Mouse (Mus musculus): ENCODE measurements at regions not wholly inside any gene's neighbourhood (a gene's known extent, or its start where the extent isn't known, plus 50 kb on each side); places are given as distances from the start of the nearest gene placed in this dataset.

- Histone ChIP-seq H3K9ac (replicated peaks; ENCODE audit: low read depth, low read length) (no peak overlapping the region), H3K36me3 (ENCODE audit: control insufficient read depth, insufficient read depth, low read length) (no peaks in the 10 kb centered on the region), H3K4me2 (ENCODE audit: low read depth, low read length) (no peak overlapping the region), H3K4me1 (ENCODE audit: control insufficient read depth, insufficient read depth, low read length) (no peaks in the 10 kb centered on the region), H3K27ac (ENCODE audit: low read depth, low read length) (no peak overlapping the region), H3K9me3 (ENCODE audit: control insufficient read depth, low read length) (no peaks in the 10 kb centered on the region), H3K27me3 (ENCODE audit: control insufficient read depth, insufficient read depth, low read length) (no peaks in the 10 kb centered on the region), H3K4me3 (ENCODE audit: low read depth, low read length) (no peak overlapping the region)
- no peak for ATAC-seq (ENCODE audit: low read depth)
- 90% methylated on average over 5 of the region's 5 CpGs for WGBS
Measured at GRCm38 (mm10) chr4:10553724-10554123, 320.6 kb upstream of the 2610301B20Rik start.

DNA sequence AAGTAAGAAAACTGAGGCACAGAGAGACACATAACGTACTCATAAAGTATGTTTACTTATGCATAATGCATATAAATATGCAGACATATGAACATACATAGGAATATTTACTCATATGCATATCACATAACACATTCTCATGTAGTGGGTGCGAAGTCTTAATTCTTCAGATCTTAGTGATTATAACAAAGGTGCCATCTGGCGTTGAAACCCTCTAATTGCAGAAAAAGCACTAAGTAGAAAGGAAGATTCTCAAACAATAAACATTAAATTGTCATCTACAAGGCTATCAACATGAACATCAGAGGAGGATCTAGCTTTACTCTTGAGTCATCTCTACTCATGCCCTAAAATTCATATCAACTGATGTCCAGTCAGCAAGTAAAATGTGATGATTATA is 314.2 kb upstream of the 2610301B20Rik start:
- H3K27ac ChIP-seq (ENCODE audit: low read depth, low read length), result no peak overlapping the region
- no peak overlapping the region for H3K9ac ChIP-seq (replicated peaks; ENCODE audit: low read depth, low read length)
- H3K4me1 ChIP-seq (ENCODE audit: control insufficient read depth, insufficient read depth, low read length), result no peaks in the 10 kb centered on the region
- no peaks in the 10 kb centered on the region for H3K36me3 ChIP-seq (ENCODE audit: control insufficient read depth, insufficient read depth, low read length)
- no peaks in the 10 kb centered on the region for H3K27me3 ChIP-seq (ENCODE audit: control insufficient read depth, insufficient read depth, low read length)
- no peak overlapping the region for H3K4me2 ChIP-seq (ENCODE audit: low read depth, low read length)
- no peak for ATAC-seq (ENCODE audit: low read depth)
- no peak overlapping the region for H3K4me3 ChIP-seq (ENCODE audit: low read depth, low read length)
- H3K9me3 ChIP-seq (ENCODE audit: control insufficient read depth, low read length), result no peaks in the 10 kb centered on the region
- 90% methylated on average over 3 of the region's 3 CpGs for WGBS

- Histone ChIP-seq H3K4me1 (ENCODE audit: control insufficient read depth, insufficient read depth, low read length) (no peaks in the 10 kb centered on the region), H3K27me3 (ENCODE audit: control insufficient read depth, insufficient read depth, low read length) (no peaks in the 10 kb centered on the region), H3K4me2 (ENCODE audit: low read depth, low read length) (no peak overlapping the region), H3K4me3 (ENCODE audit: low read depth, low read length) (no peak overlapping the region), H3K27ac (ENCODE audit: low read depth, low read length) (no peak overlapping the region), H3K36me3 (ENCODE audit: control insufficient read depth, insufficient read depth, low read length) (no peaks in the 10 kb centered on the region), H3K9ac (replicated peaks; ENCODE audit: low read depth, low read length) (no peak overlapping the region), H3K9me3 (ENCODE audit: control insufficient read depth, low read length) (no peaks in the 10 kb centered on the region)
- 89% methylated on average over 10 of the region's 10 CpGs for WGBS
- no peak for ATAC-seq (ENCODE audit: low read depth)
Measured at GRCm38 (mm10) chr4:10604513-10604912, 269.8 kb upstream of the 2610301B20Rik start.

DNA sequence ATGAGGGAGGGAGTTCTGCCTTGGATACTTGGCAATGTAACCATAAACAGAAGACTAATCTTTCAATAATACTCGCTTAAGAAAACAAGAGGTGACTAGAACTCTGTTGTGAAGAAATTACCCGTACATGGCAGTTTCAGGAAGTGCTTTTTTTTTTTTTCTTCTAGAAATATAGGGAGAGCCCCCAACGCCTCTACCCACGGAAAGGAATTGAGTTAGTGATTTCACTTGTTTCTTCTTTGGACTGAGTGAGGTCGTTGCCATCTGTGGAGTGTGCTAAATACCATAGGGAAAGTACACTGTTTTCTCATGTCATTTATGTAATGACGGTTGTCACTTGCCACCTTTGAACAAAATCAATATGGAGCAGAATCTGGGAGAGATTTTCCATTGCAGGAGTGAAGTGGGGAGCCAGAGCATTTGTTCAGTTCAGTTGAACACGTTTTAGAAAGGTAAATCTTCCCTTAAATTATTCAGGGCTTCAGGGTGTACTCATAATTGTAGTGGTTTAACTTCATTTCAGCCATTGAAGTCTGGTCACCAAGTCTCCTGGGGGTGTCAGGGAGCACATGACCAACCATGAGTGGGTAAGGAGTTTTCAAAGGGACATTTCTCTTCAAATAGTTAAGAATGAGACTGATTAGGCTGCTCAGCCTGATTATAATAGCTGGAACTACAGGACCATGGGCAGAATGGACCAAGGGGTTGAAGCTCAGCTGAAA is 266.3 kb upstream of the 2610301B20Rik start:
- Histone ChIP-seq H3K36me3 (ENCODE audit: control insufficient read depth, insufficient read depth, low read length) (no peaks in the 10 kb centered on the region), H3K4me3 (ENCODE audit: low read depth, low read length) (no peak overlapping the region), H3K27ac (ENCODE audit: low read depth, low read length) (no peak overlapping the region), H3K9me3 (ENCODE audit: control insufficient read depth, low read length) (no peaks in the 10 kb centered on the region), H3K4me1 (ENCODE audit: control insufficient read depth, insufficient read depth, low read length) (no peaks in the 10 kb centered on the region), H3K27me3 (ENCODE audit: control insufficient read depth, insufficient read depth, low read length) (no peaks in the 10 kb centered on the region), H3K9ac (replicated peaks; ENCODE audit: low read depth, low read length) (no peak overlapping the region), H3K4me2 (ENCODE audit: low read depth, low read length) (no peak overlapping the region)
- ATAC-seq (ENCODE audit: low read depth), result no peak
- 86% methylated on average over 7 of the region's 7 CpGs for WGBS

DNA sequence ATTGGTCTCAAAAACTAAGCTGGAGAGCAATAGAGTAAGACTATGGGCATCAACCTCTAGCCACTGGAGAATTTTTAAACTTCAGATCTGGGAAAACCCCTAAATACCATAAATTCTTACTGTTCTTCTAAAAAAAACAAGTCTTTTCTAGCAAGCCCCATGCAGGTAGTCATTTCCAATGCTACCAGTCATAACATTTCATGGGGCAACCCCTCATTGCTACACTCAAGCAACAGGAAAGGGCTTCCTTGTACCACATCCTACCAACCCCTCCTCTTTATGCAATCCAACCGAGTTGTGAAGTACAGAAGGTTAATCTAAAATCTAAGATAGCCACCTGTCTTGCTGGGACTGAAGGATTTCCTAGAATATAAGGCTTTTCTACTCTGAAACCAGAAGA is 263.5 kb upstream of the 2610301B20Rik start:
- Histone ChIP-seq H3K4me2 (ENCODE audit: low read depth, low read length) (no peak overlapping the region), H3K36me3 (ENCODE audit: control insufficient read depth, insufficient read depth, low read length) (no peaks in the 10 kb centered on the region), H3K9me3 (ENCODE audit: control insufficient read depth, low read length) (no peaks in the 10 kb centered on the region), H3K27me3 (ENCODE audit: control insufficient read depth, insufficient read depth, low read length) (no peaks in the 10 kb centered on the region), H3K4me1 (ENCODE audit: control insufficient read depth, insufficient read depth, low read length) (no peaks in the 10 kb centered on the region), H3K27ac (ENCODE audit: low read depth, low read length) (no peak overlapping the region), H3K4me3 (ENCODE audit: low read depth, low read length) (no peak overlapping the region), H3K9ac (replicated peaks; ENCODE audit: low read depth, low read length) (no peak overlapping the region)
- ATAC-seq (ENCODE audit: low read depth), result no peak
- WGBS, result 76% methylated on average over 1 of the region's 1 CpGs
